Mouse (Mus musculus): ENCODE data around the gene Ppp1r36. TPM values are rescaled to one million over a fixed set of nuclear protein-coding genes. Genes with fewer than 3 reads are reported as not detected.
"Not testable (repeated sequence)": the region's sequence is repeated elsewhere in the genome, so short reads cannot be mapped to it uniquely, and the experiment has no call there.

The Ppp1r36 gene
- polyA plus RNA-seq, 1 experiment from 2014 or later = 3.4 TPM

GRCm38 (mm10) chr12:76430879-76431406 lies 13.6 kb downstream of the Ppp1r36 start:
- 0 out of 2 replicates have a peak, but pooled peaks cover 2% of the 10 kb centered on the region for H3K4me1 ChIP-seq (ENCODE audit: control insufficient read depth, insufficient read depth, low read length)
- no peak overlapping the region for H3K4me2 ChIP-seq (replicated peaks; ENCODE audit: low read depth, low read length)
- H3K9ac ChIP-seq (ENCODE audit: low read depth, low read length) = no peak overlapping the region
- H3K27me3 ChIP-seq (ENCODE audit: control insufficient read depth, insufficient read depth, low read length) = peaks cover 3% of the 10 kb centered on the region; the same call in 1 of the 2 replicates
- H3K27ac ChIP-seq (ENCODE audit: low read depth, low read length) = no peak overlapping the region
- no peak for ATAC-seq (ENCODE audit: low FRiP score, low TSS enrichment)
- no peaks in the 10 kb centered on the region for H3K9me3 ChIP-seq (ENCODE audit: control insufficient read depth, low read length)
- no peaks in the 10 kb centered on the region for H3K36me3 ChIP-seq (ENCODE audit: control insufficient read depth, insufficient read depth, low read length)
- WGBS = 51% methylated on average over 5 of the region's 5 CpGs
- no peak overlapping the region for H3K4me3 ChIP-seq (ENCODE audit: low read length)

DNA sequence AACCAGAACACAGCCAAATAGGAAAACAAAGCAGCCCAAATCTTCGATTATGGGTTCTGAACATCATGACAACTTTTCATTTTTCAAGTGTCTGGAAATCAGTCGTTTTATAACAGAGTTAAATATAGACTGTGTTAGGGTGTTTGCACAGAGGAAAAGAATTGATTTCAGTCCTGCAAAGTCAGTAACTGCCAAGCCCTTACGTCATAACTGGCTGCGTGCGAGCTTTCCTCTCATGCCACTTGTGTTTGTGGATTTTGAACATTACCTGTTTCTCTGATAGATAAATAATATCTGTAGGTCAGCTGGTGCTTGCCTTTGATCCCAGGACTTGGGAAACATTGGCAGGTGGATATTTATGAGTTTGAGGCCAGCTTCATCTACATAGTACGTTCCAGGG lies 14.1 kb downstream of the Ppp1r36 start:
- Histone ChIP-seq H3K36me3 (ENCODE audit: control insufficient read depth, insufficient read depth, low read length) (no peaks in the 10 kb centered on the region), H3K4me2 (replicated peaks; ENCODE audit: low read depth, low read length) (no peak overlapping the region), H3K4me3 (ENCODE audit: low read length) (no peak overlapping the region), H3K27ac (ENCODE audit: low read depth, low read length) (no peak overlapping the region), H3K9ac (ENCODE audit: low read depth, low read length) (no peak overlapping the region), H3K9me3 (ENCODE audit: control insufficient read depth, low read length) (no peaks in the 10 kb centered on the region), H3K27me3 (ENCODE audit: control insufficient read depth, insufficient read depth, low read length) (peaks cover 3% of the 10 kb centered on the region; the same call in 1 of the 2 replicates), H3K4me1 (ENCODE audit: control insufficient read depth, insufficient read depth, low read length) (0 out of 2 replicates have a peak, but pooled peaks cover 2% of the 10 kb centered on the region)
- no peak for ATAC-seq (ENCODE audit: low FRiP score, low TSS enrichment)
- 88% methylated on average over 6 of the region's 6 CpGs for WGBS

DNA sequence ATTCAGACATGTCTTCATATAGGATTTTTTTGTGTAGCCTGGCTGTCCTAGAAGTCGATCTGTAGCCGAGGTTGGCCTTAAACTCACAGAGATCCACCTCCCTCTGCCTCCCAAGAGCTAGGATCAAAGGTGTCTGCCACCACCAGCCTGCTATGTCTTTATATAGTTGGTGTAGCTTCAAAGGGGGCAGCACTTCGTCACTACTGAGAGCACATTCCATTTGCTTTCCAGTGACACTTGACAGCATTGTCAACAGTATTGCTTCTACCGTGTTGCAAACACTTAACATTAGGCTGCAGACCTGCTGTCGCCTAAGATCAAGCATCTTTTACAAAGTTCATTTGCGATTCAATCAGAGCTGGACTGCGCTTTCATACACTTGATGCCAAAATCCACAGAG lies 16.8 kb downstream of the Ppp1r36 start:
- ATAC-seq (ENCODE audit: low FRiP score, low TSS enrichment) = no peak
- H3K27me3 ChIP-seq (ENCODE audit: control insufficient read depth, insufficient read depth, low read length) = peaks cover 3% of the 10 kb centered on the region; the same call in 1 of the 2 replicates
- no peak overlapping the region for H3K27ac ChIP-seq (ENCODE audit: low read depth, low read length)
- H3K4me1 ChIP-seq (ENCODE audit: control insufficient read depth, insufficient read depth, low read length) = 0 out of 2 replicates have a peak, but pooled peaks cover 2% of the 10 kb centered on the region
- H3K9ac ChIP-seq (ENCODE audit: low read depth, low read length) = no peak overlapping the region
- H3K36me3 ChIP-seq (ENCODE audit: control insufficient read depth, insufficient read depth, low read length) = no peaks in the 10 kb centered on the region
- H3K9me3 ChIP-seq (ENCODE audit: control insufficient read depth, low read length) = no peaks in the 10 kb centered on the region
- no peak overlapping the region for H3K4me3 ChIP-seq (ENCODE audit: low read length)
- no peak overlapping the region for H3K4me2 ChIP-seq (replicated peaks; ENCODE audit: low read depth, low read length)
- WGBS = 33% methylated on average over 7 of the region's 7 CpGs

DNA sequence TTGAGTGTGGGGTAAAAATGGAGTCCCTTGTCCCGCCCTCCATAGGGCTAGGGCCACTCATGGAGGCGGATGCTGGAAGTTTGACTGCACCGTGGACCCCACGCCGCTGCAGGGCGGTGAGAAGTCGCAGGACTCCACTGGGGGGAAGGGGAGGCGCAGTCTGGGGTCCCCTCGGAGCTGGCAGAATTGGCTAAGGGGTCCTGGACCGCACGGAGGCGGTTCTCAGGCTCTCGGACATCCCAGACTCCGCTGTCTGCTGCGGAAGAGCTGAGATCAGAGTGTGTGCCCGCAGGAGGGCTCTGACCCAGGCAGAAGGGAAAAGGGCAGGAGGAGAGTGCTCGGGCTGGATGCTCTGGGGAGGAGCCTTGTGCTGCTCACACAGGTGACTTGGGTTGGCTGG lies 17.7 kb downstream of the Ppp1r36 start:
- peak; percentile 86 for ATAC-seq (ENCODE audit: low FRiP score, low TSS enrichment)
- H3K4me2 ChIP-seq (replicated peaks; ENCODE audit: low read depth, low read length) = peak overlapping the region; percentile 78

DNA sequence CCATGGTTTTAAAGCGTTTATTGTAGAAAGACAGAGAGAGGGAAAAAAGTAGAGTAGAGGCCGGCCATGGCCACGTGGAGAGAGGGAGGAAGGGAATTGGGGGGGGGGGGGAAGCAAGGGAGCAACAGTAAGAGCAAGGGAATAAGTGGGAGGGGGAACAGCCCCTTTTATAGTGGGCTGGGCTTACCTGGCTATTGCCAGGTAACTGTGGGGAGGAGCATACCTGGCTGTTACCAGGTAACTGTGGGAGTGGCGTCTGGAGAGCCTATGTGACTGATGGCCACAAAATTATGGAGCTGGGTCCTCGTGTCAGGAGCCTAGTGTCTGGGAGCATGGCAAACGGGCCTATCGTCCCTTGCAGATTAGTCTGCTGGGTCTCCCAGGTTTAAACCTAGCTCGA lies 18.2 kb downstream of the Ppp1r36 start:
- H3K4me3 ChIP-seq (ENCODE audit: low read length) = peak overlapping the region; percentile 42; the same call in 1 of the 2 replicates
- 0 out of 2 replicates have a peak, but pooled peaks have one; percentile 17 for ATAC-seq (ENCODE audit: low FRiP score, low TSS enrichment)
- 0 out of 2 replicates have a peak, but pooled peaks cover 2% of the 10 kb centered on the region for H3K4me1 ChIP-seq (ENCODE audit: control insufficient read depth, insufficient read depth, low read length)
- peaks cover 3% of the 10 kb centered on the region; the same call in 1 of the 2 replicates for H3K27me3 ChIP-seq (ENCODE audit: control insufficient read depth, insufficient read depth, low read length)
- no peak overlapping the region for H3K9ac ChIP-seq (ENCODE audit: low read depth, low read length)
- WGBS = 36% methylated on average over 8 of the region's 8 CpGs
- H3K27ac ChIP-seq (ENCODE audit: low read depth, low read length) = no peak overlapping the region
- no peaks in the 10 kb centered on the region for H3K36me3 ChIP-seq (ENCODE audit: control insufficient read depth, insufficient read depth, low read length)
- H3K9me3 ChIP-seq (ENCODE audit: control insufficient read depth, low read length) = no peaks in the 10 kb centered on the region
- peak overlapping the region; percentile 78 for H3K4me2 ChIP-seq (replicated peaks; ENCODE audit: low read depth, low read length)

More for the DNA sequence above, 17.7 kb downstream of the Ppp1r36 start:
- Histone ChIP-seq H3K4me3 (ENCODE audit: low read length) (peak overlapping the region; percentile 42), H3K4me1 (ENCODE audit: control insufficient read depth, insufficient read depth, low read length) (0 out of 2 replicates have a peak, but pooled peaks cover 2% of the 10 kb centered on the region), H3K27ac (ENCODE audit: low read depth, low read length) (no peak overlapping the region), H3K27me3 (ENCODE audit: control insufficient read depth, insufficient read depth, low read length) (peaks cover 3% of the 10 kb centered on the region; the same call in 1 of the 2 replicates), H3K36me3 (ENCODE audit: control insufficient read depth, insufficient read depth, low read length) (no peaks in the 10 kb centered on the region), H3K9me3 (ENCODE audit: control insufficient read depth, low read length) (no peaks in the 10 kb centered on the region), H3K9ac (ENCODE audit: low read depth, low read length) (peak overlapping the region; percentile 53; the same call in 1 of the 2 replicates)
- WGBS = 3% methylated on average over 17 of the region's 17 CpGs

- not testable (repeated sequence) for H3K4me2 ChIP-seq (replicated peaks; ENCODE audit: low read depth, low read length); H3K4me1 ChIP-seq (ENCODE audit: control insufficient read depth, insufficient read depth, low read length); H3K27me3 ChIP-seq (ENCODE audit: control insufficient read depth, insufficient read depth, low read length); ATAC-seq (ENCODE audit: low FRiP score, low TSS enrichment); H3K4me3 ChIP-seq (ENCODE audit: low read length); H3K9me3 ChIP-seq (ENCODE audit: control insufficient read depth, low read length); H3K27ac ChIP-seq (ENCODE audit: low read depth, low read length); H3K36me3 ChIP-seq (ENCODE audit: control insufficient read depth, insufficient read depth, low read length); H3K9ac ChIP-seq (ENCODE audit: low read depth, low read length)
- WGBS = 87% methylated on average over 6 of the region's 6 CpGs
Observed at GRCm38 (mm10) chr12:76443488-76443887, 26.1 kb downstream of the Ppp1r36 start.

DNA sequence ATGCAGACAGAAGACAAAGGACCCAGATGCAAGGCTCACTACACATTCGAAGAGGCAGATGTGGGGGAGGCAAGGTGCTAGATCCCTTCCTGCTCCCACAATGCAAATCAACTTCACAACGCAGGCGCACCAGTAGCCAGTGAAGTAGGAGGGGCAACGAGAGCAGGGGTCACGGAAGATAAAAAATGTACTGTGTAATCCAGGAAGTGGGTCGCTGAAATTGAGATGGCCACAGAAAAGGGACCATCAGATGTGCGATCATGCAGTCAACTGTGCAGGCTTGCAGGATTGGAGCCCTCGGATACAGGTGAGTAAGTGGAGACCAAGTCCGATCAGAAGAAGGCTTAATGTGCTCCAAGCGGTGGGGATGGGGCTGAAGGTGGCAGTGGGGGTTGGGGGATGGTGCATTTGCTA lies 27.0 kb downstream of the Ppp1r36 start:
- Histone ChIP-seq H3K36me3 (ENCODE audit: control insufficient read depth, insufficient read depth, low read length) (no peaks in the 10 kb centered on the region), H3K27me3 (ENCODE audit: control insufficient read depth, insufficient read depth, low read length) (no peaks in the 10 kb centered on the region), H3K27ac (ENCODE audit: low read depth, low read length) (0 out of 2 replicates have a peak overlapping the region, but pooled peaks have one; percentile 44), H3K4me3 (ENCODE audit: low read length) (peak overlapping the region; percentile 12), H3K4me1 (ENCODE audit: control insufficient read depth, insufficient read depth, low read length) (peaks cover 4% of the 10 kb centered on the region; the same call in 1 of the 2 replicates), H3K4me2 (replicated peaks; ENCODE audit: low read depth, low read length) (no peak overlapping the region; the same call in 1 of the 2 replicates), H3K9me3 (ENCODE audit: control insufficient read depth, low read length) (no peaks in the 10 kb centered on the region), H3K9ac (ENCODE audit: low read depth, low read length) (no peak overlapping the region)
- 32% methylated on average over 10 of the region's 10 CpGs for WGBS
- peak; percentile 58 for ATAC-seq (ENCODE audit: low FRiP score, low TSS enrichment)

DNA sequence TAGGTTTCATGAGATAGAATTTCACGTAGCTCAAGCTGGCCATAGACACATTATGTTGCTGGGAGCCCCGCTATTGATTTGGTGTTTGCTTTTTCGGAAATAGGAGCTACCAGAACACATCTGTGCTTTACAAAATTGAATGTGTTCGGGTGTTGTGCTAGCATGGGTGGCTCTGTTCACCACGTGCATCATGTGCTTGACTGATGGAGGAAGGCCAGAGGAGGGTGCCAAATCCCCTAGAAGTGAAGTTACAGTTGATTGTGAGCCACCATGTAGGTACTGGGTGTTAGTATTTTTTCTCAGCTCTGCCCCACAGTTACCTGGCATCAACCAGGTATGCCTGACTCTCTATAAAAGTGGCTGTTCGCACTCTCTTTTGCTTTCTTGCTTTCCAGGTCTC lies 27.5 kb downstream of the Ppp1r36 start:
- H3K27me3 ChIP-seq (ENCODE audit: control insufficient read depth, insufficient read depth, low read length) = no peaks in the 10 kb centered on the region
- no peaks in the 10 kb centered on the region for H3K36me3 ChIP-seq (ENCODE audit: control insufficient read depth, insufficient read depth, low read length)
- H3K27ac ChIP-seq (ENCODE audit: low read depth, low read length) = no peak overlapping the region
- H3K4me3 ChIP-seq (ENCODE audit: low read length) = peak overlapping the region; percentile 12
- no peak overlapping the region for H3K9ac ChIP-seq (ENCODE audit: low read depth, low read length)
- peaks cover 4% of the 10 kb centered on the region; the same call in 1 of the 2 replicates for H3K4me1 ChIP-seq (ENCODE audit: control insufficient read depth, insufficient read depth, low read length)
- WGBS = 86% methylated on average over 6 of the region's 6 CpGs
- H3K9me3 ChIP-seq (ENCODE audit: control insufficient read depth, low read length) = no peaks in the 10 kb centered on the region
- H3K4me2 ChIP-seq (replicated peaks; ENCODE audit: low read depth, low read length) = peak overlapping the region; percentile 0
- no peak; the same call in 1 of the 2 replicates for ATAC-seq (ENCODE audit: low FRiP score, low TSS enrichment)

DNA sequence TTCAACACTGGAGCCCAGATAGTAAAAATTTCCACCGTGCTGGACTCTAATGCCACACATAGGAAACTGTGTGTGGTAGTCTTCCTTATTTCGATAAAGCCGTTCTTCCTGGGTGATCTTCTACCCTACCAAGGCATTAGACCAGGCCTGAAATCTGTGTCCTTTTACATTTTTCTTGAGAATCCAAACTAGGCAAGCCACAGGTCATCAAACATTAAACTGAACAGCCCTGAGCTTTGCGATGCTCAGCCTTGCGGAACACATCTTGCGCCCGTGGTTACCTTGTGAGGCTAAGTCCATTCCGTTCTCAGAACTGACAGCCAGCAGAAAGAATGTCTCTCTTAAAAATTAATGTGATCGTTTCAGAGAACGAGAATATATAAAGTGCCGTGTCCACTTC lies 28.9 kb downstream of the Ppp1r36 start:
- H3K36me3 ChIP-seq (ENCODE audit: control insufficient read depth, insufficient read depth, low read length) = no peaks in the 10 kb centered on the region
- H3K4me3 ChIP-seq (ENCODE audit: low read length) = no peak overlapping the region
- H3K27me3 ChIP-seq (ENCODE audit: control insufficient read depth, insufficient read depth, low read length) = no peaks in the 10 kb centered on the region
- 45% methylated on average over 11 of the region's 11 CpGs for WGBS
- H3K4me1 ChIP-seq (ENCODE audit: control insufficient read depth, insufficient read depth, low read length) = peaks cover 4% of the 10 kb centered on the region; the same call in 1 of the 2 replicates
- no peak overlapping the region for H3K4me2 ChIP-seq (replicated peaks; ENCODE audit: low read depth, low read length)
- no peaks in the 10 kb centered on the region for H3K9me3 ChIP-seq (ENCODE audit: control insufficient read depth, low read length)
- peak overlapping the region; percentile 67; the same call in 1 of the 2 replicates for H3K27ac ChIP-seq (ENCODE audit: low read depth, low read length)
- no peak overlapping the region for H3K9ac ChIP-seq (ENCODE audit: low read depth, low read length)
- ATAC-seq (ENCODE audit: low FRiP score, low TSS enrichment) = no peak; the same call in 1 of the 2 replicates

Data from kidney, embryonic 14.5 days (tissue).